Mouse (Mus musculus): ENCODE measurements around the gene Abcc4. TPM values are rescaled to one million over a fixed set of nuclear protein-coding genes. Genes with fewer than 3 reads are reported as not detected.

The Abcc4 gene
- total and polyA plus RNA-seq, 3 experiments, result 10.5 to 25.2 (median 16.2) TPM

DNA sequence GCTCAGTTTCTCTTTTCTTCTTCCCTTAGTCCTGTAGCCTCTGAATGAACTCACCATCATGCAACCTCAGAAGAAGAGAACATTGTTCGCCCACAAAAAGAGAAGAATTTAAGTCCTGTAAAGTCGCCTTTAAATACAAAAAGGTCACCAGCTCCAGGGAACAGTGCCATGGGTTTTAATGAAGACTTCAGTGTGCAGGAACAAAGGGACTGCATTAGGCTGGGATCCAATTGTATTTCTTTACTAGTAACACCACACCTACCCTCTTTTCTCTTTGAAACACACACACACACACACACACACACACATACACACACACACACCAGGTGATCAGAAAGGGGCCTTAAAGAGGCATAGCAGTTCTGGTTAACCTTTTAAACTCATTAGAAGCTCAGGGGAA lies 195.2 kb downstream of the Abcc4 start:
- DNase-seq (ENCODE audit: low spot score) (no peak), ATAC-seq (ENCODE audit: extremely low read depth, insufficient number of reproducible peaks, low FRiP score, poor library complexity, severe bottlenecking) (no peak)
- no peak for TF ChIP-seq CTCF (IDR thresholded peaks at IDR 0.05; ENCODE audit: low read depth, low read length)
- Histone ChIP-seq H3K9me3 (replicated peaks) (no peaks in the 10 kb centered on the region), H3K4me1 (ENCODE audit: insufficient read depth, low read depth, low read length) (no peaks in the 10 kb centered on the region), H3K36me3 (replicated peaks) (peaks cover 79% of the 10 kb centered on the region), H3K27me3 (ENCODE audit: insufficient read depth, low read length) (no peaks in the 10 kb centered on the region), H3K4me3 (ENCODE audit: low read depth, low read length) (no peak overlapping the region)

DNA sequence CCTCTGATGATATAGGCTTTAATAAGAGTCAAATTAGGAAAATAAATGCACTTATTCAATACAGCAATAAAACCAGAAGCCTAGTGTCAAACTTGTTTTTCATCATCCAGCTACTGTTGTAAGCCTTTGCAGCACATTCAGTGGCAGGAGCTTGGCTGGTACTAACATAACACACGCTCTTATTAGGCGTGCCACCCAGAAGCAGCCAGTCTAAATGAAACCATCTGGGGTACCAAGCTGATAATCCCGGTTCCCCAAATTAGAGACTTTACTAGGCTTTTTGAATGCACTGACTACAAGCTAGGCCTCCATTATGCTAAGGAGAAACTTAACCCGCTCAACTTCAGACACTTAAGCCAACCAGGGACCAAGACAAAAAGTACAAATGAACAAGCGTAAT lies 195.8 kb downstream of the Abcc4 start:
- TF ChIP-seq CTCF (IDR thresholded peaks at IDR 0.05; ENCODE audit: low read depth, low read length), result no peak
- TF ChIP-seq GATA1 (IDR thresholded peaks at IDR 0.05; ENCODE audit: borderline replicate concordance, low read length), result no peak
- TF ChIP-seq TAL1 (conservative IDR thresholded peaks at IDR 0.05; ENCODE audit: low read depth, low read length), result no peak
- no peak for TF ChIP-seq POLR2AphosphoS5 (IDR thresholded peaks at IDR 0.05; ENCODE audit: insufficient replicate concordance, low read depth, low read length)
- TF ChIP-seq GATA2 (IDR thresholded peaks at IDR 0.05; ENCODE audit: borderline replicate concordance, low read depth, low read length), result no peak
- DNase-seq (ENCODE audit: low spot score), result no peak
- Histone ChIP-seq H3K4me1 (ENCODE audit: insufficient read depth, low read depth, low read length) (no peaks in the 10 kb centered on the region), H3K36me3 (replicated peaks) (peaks cover 79% of the 10 kb centered on the region), H3K27me3 (ENCODE audit: insufficient read depth, low read length) (no peaks in the 10 kb centered on the region), H3K9me3 (replicated peaks) (no peaks in the 10 kb centered on the region), H3K4me3 (ENCODE audit: low read depth, low read length) (no peak overlapping the region)
- ATAC-seq (ENCODE audit: extremely low read depth, insufficient number of reproducible peaks, low FRiP score, poor library complexity, severe bottlenecking), result no peak

DNA sequence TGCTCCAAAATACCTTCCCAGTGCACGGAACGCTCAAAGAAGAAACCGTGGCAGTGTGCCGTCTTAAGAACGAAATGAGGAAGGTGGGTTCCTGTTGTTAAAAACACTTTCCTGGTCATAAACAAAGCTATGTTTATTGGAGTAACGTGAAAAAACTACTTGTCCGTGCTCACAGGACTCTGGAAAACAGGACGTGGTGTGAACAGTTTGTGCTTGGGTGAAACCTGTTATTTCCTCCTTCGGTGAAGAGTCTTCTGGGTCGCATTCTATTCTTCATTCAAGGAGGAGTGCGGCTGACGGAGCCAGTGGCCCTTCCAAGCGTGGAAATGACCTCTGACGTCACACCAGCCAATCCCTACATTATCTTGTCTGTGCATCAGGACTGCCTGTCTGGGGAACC lies 198.2 kb downstream of the Abcc4 start:
- Histone ChIP-seq H3K27me3 (ENCODE audit: insufficient read depth, low read length) (no peaks in the 10 kb centered on the region), H3K9me3 (replicated peaks) (no peaks in the 10 kb centered on the region), H3K36me3 (replicated peaks) (peaks cover 76% of the 10 kb centered on the region), H3K4me3 (ENCODE audit: low read depth, low read length) (no peak overlapping the region), H3K4me1 (ENCODE audit: insufficient read depth, low read depth, low read length) (no peaks in the 10 kb centered on the region)
- ATAC-seq (ENCODE audit: extremely low read depth, insufficient number of reproducible peaks, low FRiP score, poor library complexity, severe bottlenecking) (no peak), DNase-seq (ENCODE audit: low spot score) (no peak)
- TF ChIP-seq TAL1 (conservative IDR thresholded peaks at IDR 0.05; ENCODE audit: low read depth, low read length) (no peak), CTCF (IDR thresholded peaks at IDR 0.05; ENCODE audit: low read depth, low read length) (no peak), GATA2 (IDR thresholded peaks at IDR 0.05; ENCODE audit: borderline replicate concordance, low read depth, low read length) (no peak), POLR2AphosphoS5 (IDR thresholded peaks at IDR 0.05; ENCODE audit: insufficient replicate concordance, low read depth, low read length) (no peak), GATA1 (IDR thresholded peaks at IDR 0.05; ENCODE audit: borderline replicate concordance, low read length) (no peak)

DNA sequence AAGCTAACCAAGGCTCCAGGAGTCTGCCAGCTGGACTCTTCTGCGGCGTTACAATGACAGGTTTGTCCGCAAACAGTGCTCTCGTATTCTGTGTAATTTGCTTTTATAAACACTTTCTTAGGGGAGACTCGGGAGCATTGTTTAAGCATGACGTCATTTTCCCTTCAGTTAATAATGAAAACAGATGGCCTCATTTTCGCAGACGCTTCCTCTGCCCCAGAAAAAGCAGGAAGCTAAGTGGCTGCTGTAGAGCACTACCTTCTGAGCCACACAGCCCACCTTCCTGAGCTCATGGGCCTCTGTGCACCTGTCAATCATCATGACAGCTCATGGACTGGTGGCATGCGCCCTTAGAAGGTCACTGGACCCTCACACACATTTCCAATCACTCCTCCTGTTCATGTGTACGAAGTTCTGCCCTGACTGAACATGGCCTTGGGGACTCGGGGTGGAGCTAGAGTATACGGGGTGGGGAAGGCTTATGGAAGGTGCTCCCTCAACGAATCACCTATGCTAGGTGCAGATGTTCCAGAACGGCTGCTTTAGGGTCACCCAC lies 199.3 kb downstream of the Abcc4 start:
- Histone ChIP-seq H3K27me3 (ENCODE audit: insufficient read depth, low read length) (no peaks in the 10 kb centered on the region), H3K36me3 (replicated peaks) (peaks cover 75% of the 10 kb centered on the region), H3K4me1 (ENCODE audit: insufficient read depth, low read depth, low read length) (no peaks in the 10 kb centered on the region), H3K4me3 (ENCODE audit: low read depth, low read length) (no peak overlapping the region), H3K9me3 (replicated peaks) (no peaks in the 10 kb centered on the region)
- no peak for TF ChIP-seq GATA2 (IDR thresholded peaks at IDR 0.05; ENCODE audit: borderline replicate concordance, low read depth, low read length)
- ATAC-seq (ENCODE audit: extremely low read depth, insufficient number of reproducible peaks, low FRiP score, poor library complexity, severe bottlenecking) (no peak), DNase-seq (ENCODE audit: low spot score) (no peak)

DNA sequence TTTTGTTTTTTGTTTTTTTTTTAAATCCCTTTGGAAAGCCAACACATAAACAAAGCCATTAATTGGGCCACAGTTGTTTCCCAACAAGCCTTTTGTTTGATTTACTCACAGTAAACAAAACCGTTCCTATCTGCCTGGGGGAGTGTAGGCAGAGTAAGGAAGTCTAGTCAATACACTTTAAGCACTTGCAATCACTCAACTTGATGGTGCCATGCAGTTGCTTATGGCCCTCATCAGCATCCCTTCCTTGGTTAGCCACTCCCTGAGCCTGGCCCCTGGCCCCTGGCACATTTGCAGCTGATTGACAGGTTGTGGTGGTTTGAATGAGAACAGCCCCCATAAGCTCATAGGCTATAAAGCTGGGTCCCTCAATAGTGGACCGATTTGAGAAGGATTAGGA lies 209.3 kb downstream of the Abcc4 start:
- no peak for DNase-seq (ENCODE audit: low spot score)
- no peak for ATAC-seq (ENCODE audit: extremely low read depth, insufficient number of reproducible peaks, low FRiP score, poor library complexity, severe bottlenecking)
- Histone ChIP-seq H3K36me3 (replicated peaks) (peaks cover 80% of the 10 kb centered on the region), H3K27me3 (ENCODE audit: insufficient read depth, low read length) (no peaks in the 10 kb centered on the region), H3K4me1 (ENCODE audit: insufficient read depth, low read depth, low read length) (0 out of 2 replicates have a peak, but pooled peaks cover 2% of the 10 kb centered on the region), H3K9me3 (replicated peaks) (0 out of 2 replicates have a peak, but pooled peaks cover 2% of the 10 kb centered on the region), H3K4me3 (ENCODE audit: low read depth, low read length) (no peak overlapping the region)
- TF ChIP-seq CTCF (IDR thresholded peaks at IDR 0.05; ENCODE audit: low read depth, low read length), result no peak
- no peak for TF ChIP-seq GATA1 (IDR thresholded peaks at IDR 0.05; ENCODE audit: borderline replicate concordance, low read length)
- no peak for TF ChIP-seq TAL1 (conservative IDR thresholded peaks at IDR 0.05; ENCODE audit: low read depth, low read length)
- no peak for TF ChIP-seq GATA2 (IDR thresholded peaks at IDR 0.05; ENCODE audit: borderline replicate concordance, low read depth, low read length)
- TF ChIP-seq POLR2AphosphoS5 (IDR thresholded peaks at IDR 0.05; ENCODE audit: insufficient replicate concordance, low read depth, low read length), result no peak

DNA sequence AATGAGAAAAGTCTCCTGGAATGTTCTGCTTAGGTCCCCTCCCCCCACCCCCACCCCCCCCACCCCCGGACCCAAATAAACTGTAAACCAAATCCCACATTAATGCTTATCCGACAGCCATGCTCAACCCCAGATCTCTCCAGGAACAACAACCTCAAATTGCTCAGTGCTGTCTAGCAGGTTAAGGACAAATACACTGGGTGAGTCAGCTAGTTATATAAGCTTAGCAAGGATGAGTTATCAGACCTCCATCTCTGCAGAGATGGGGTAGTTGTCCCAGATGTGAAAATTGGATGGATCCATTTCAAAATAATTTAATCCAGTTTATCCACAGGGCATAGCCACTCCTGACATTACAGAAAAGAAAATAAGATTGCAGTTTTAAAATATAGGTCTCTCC lies 210.6 kb downstream of the Abcc4 start:
- Histone ChIP-seq H3K36me3 (replicated peaks) (peaks cover 77% of the 10 kb centered on the region), H3K4me3 (ENCODE audit: low read depth, low read length) (no peak overlapping the region), H3K9me3 (replicated peaks) (0 out of 2 replicates have a peak, but pooled peaks cover 2% of the 10 kb centered on the region), H3K4me1 (ENCODE audit: insufficient read depth, low read depth, low read length) (0 out of 2 replicates have a peak, but pooled peaks cover 2% of the 10 kb centered on the region), H3K27me3 (ENCODE audit: insufficient read depth, low read length) (no peaks in the 10 kb centered on the region)
- no peak for ATAC-seq (ENCODE audit: extremely low read depth, insufficient number of reproducible peaks, low FRiP score, poor library complexity, severe bottlenecking)
- DNase-seq (ENCODE audit: low spot score), result no peak
- no peak for TF ChIP-seq POLR2AphosphoS5 (IDR thresholded peaks at IDR 0.05; ENCODE audit: insufficient replicate concordance, low read depth, low read length)

DNA sequence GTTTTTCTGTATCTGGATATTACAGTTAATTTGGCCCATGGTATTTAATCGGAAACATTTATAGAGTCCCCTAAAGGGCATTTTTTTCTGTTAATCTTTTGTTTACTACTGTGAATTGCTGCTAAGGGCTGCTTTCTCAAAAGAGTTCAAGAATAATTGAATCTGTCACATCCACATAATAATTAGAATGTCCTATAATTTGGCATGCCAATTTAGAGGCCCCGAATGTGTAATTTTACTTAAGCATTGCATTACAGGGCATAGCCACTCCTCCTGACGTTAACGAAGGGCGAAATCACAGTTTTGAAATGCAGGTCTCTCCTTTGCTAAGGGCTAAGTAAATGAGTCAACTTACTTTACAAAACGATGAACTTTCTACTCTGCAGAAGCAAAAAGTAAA lies 214.3 kb downstream of the Abcc4 start:
- no peak overlapping the region for H3K4me3 ChIP-seq (ENCODE audit: low read depth, low read length)
- TF ChIP-seq TAL1 (conservative IDR thresholded peaks at IDR 0.05; ENCODE audit: low read depth, low read length), result no peak
- no peak for TF ChIP-seq POLR2AphosphoS5 (IDR thresholded peaks at IDR 0.05; ENCODE audit: insufficient replicate concordance, low read depth, low read length)
- no peak for TF ChIP-seq CTCF (IDR thresholded peaks at IDR 0.05; ENCODE audit: low read depth, low read length)
- TF ChIP-seq GATA1 (IDR thresholded peaks at IDR 0.05; ENCODE audit: borderline replicate concordance, low read length), result no peak
- TF ChIP-seq GATA2 (IDR thresholded peaks at IDR 0.05; ENCODE audit: borderline replicate concordance, low read depth, low read length), result no peak
- H3K27me3 ChIP-seq (ENCODE audit: insufficient read depth, low read length), result no peaks in the 10 kb centered on the region
- H3K36me3 ChIP-seq (replicated peaks), result peaks cover 71% of the 10 kb centered on the region
- H3K9me3 ChIP-seq (replicated peaks), result no peaks in the 10 kb centered on the region
- DNase-seq (ENCODE audit: low spot score), result no peak
- no peak for ATAC-seq (ENCODE audit: extremely low read depth, insufficient number of reproducible peaks, low FRiP score, poor library complexity, severe bottlenecking)
- 0 out of 2 replicates have a peak, but pooled peaks cover 2% of the 10 kb centered on the region for H3K4me1 ChIP-seq (ENCODE audit: insufficient read depth, low read depth, low read length)
